Mouse (Mus musculus) limb, embryonic 15.5 days (tissue): ENCODE measurements around the gene Insr. TPM values are rescaled to one million over a fixed set of nuclear protein-coding genes. Genes with fewer than 3 reads are reported as not detected.

Source experiments
- ATAC-seq: fragments of 200-750 bp; cut with Nextera tagmentation; 2 replicates; pipeline ENCODE4 v1.8.0; 2017; ENCODE audit warnings: low read depth, moderate TSS enrichment; ENCODE audit not compliant: insufficient number of reproducible peaks, low FRiP score, low TSS enrichment
- H3K27ac ChIP-seq: fragments of 300-500 bp; sonication (generic); 2 replicates; pipeline ENCODE4 v1.5.1; 2015; ENCODE audit warnings: moderate library complexity, mild to moderate bottlenecking, inconsistent platforms
- H3K27me3 ChIP-seq: fragments of 300-500 bp; sonication (generic); 2 replicates; pipeline ENCODE4 v1.6.1; 2015; ENCODE audit warnings: inconsistent platforms
- H3K36me3 ChIP-seq: fragments of 300-500 bp; sonication (generic); 2 replicates; pipeline ENCODE4 v1.6.1; 2015; ENCODE audit warnings: inconsistent platforms
- H3K4me1 ChIP-seq: fragments of 300-500 bp; sonication (generic); 2 replicates; pipeline ENCODE4 v1.6.1; 2015; ENCODE audit warnings: inconsistent platforms
- H3K4me2 ChIP-seq: fragments of 300-500 bp; sonication (generic); 2 replicates; pipeline ENCODE4 v1.6.1; 2015; ENCODE audit warnings: mild to moderate bottlenecking, inconsistent platforms
- H3K4me3 ChIP-seq: fragments of 300-500 bp; sonication (generic); 2 replicates; pipeline ENCODE4 v1.5.1; 2015; ENCODE audit warnings: mild to moderate bottlenecking, inconsistent platforms
- H3K9ac ChIP-seq: fragments of 300-500 bp; sonication (generic); 2 replicates; pipeline ENCODE4 v1.6.1; 2015; ENCODE audit warnings: inconsistent platforms
- H3K9me3 ChIP-seq: fragments of 300-500 bp; sonication (generic); 2 replicates; pipeline ENCODE4 v1.6.1; 2016; ENCODE audit warnings: inconsistent platforms
- WGBS: fragments of 180-500 bp; shearing (Covaris S2); methylation state at CpG from one replicate; pipeline ENCODE4 v1.1.7; 2015; 5-methylcytosine and 5-hydroxymethylcytosine counted together
- polyA plus RNA-seq: library from polyadenylated mRNA; unstranded; fragments of >200 nt; fragmentation: Nextera tagmentation; extraction: Ambion mirVana; gene quantifications from 2 replicates; pipeline ENCODE4 v1.2.1, GENCODE M21; 2015

Insr gene
- polyA plus RNA-seq, 1 experiment from 2014 or later, result 36.4 TPM

DNA sequence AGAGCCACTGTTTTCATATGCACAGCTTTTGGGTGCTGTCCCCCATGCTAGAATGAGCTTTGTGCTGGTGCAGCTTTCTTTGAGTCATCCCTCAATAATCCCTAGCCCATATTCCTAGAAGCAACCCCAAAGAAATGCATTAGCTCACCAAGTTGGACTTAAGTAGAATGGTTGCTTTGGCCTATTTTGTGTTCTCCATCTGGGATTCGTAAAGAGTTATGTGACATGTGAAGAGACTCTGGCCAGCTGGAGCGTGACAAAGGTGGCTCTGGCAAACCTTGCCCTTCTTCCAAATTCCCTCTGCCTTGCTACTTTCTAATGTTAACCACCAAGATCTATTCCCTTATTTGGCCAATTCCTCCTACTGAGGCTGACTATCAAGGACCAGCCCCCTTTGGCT lies 22.7 kb upstream of the Insr start:
- Histone ChIP-seq H3K9me3 (0 out of 2 replicates have a peak, but pooled peaks cover 2% of the 10 kb centered on the region), H3K27me3 (no peaks in the 10 kb centered on the region), H3K4me2 (no peak overlapping the region), H3K4me3 (no peak overlapping the region), H3K4me1 (no peaks in the 10 kb centered on the region), H3K36me3 (no peaks in the 10 kb centered on the region), H3K9ac (no peak overlapping the region), H3K27ac (no peak overlapping the region)
- no peak for ATAC-seq
- WGBS, result 69% methylated on average over 2 of the region's 2 CpGs

GRCm38 (mm10) chr8:3299322-3299721 lies 19.9 kb upstream of the Insr start:
- Histone ChIP-seq H3K9ac (no peak overlapping the region), H3K4me2 (no peak overlapping the region), H3K27ac (no peak overlapping the region), H3K4me1 (no peaks in the 10 kb centered on the region), H3K9me3 (no peaks in the 10 kb centered on the region), H3K4me3 (no peak overlapping the region), H3K27me3 (no peaks in the 10 kb centered on the region), H3K36me3 (no peaks in the 10 kb centered on the region)
- WGBS, result 73% methylated on average over 5 of the region's 5 CpGs
- no peak for ATAC-seq

DNA sequence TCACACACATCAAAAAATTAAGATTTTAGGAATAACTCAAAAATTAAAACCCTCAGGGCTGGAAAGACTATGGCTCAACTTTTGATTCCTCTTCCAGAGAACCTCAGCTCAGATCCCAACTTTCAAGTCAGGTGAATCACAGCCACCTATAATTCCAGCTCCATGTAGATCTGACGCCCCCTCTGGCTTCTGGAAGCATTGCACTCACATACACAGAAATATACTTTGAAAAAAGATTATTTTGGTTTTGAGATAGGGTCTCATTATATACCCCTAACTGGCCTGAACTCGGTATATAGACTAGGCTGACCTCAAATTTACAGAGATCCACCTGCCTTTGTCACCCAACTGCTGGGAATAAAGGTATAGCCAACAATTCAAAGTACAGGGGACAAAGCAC lies 6.4 kb upstream of the Insr start:
- Histone ChIP-seq H3K4me1 (no peaks in the 10 kb centered on the region), H3K27me3 (no peaks in the 10 kb centered on the region), H3K9me3 (no peaks in the 10 kb centered on the region), H3K9ac (no peak overlapping the region), H3K27ac (no peak overlapping the region), H3K36me3 (no peaks in the 10 kb centered on the region), H3K4me2 (no peak overlapping the region), H3K4me3 (no peak overlapping the region)
- WGBS, result 38% methylated on average over 2 of the region's 2 CpGs
- ATAC-seq, result no peak

GRCm38 (mm10) chr8:3284656-3285055 lies 5.2 kb upstream of the Insr start:
- no peaks in the 10 kb centered on the region for H3K27me3 ChIP-seq
- ATAC-seq, result no peak
- no peak overlapping the region for H3K4me2 ChIP-seq
- H3K9me3 ChIP-seq, result no peaks in the 10 kb centered on the region
- no peak overlapping the region for H3K27ac ChIP-seq
- H3K9ac ChIP-seq, result no peak overlapping the region
- peaks cover 8% of the 10 kb centered on the region for H3K4me1 ChIP-seq
- WGBS, result 79% methylated on average over 4 of the region's 4 CpGs
- no peaks in the 10 kb centered on the region for H3K36me3 ChIP-seq
- H3K4me3 ChIP-seq, result no peak overlapping the region

- H3K9ac ChIP-seq, result no peak overlapping the region
- no peak for ATAC-seq
These were observed 1.9 kb upstream of the Insr start for GRCm38 (mm10) chr8:3281296-3281695.

GRCm38 (mm10) chr8:3280266-3280910 lies 971 bp upstream of the Insr start:
- H3K4me2 ChIP-seq, result peak overlapping the region; percentile 63
- H3K27me3 ChIP-seq, result no peaks in the 10 kb centered on the region
- no peaks in the 10 kb centered on the region for H3K36me3 ChIP-seq
- H3K4me1 ChIP-seq, result peaks cover 30% of the 10 kb centered on the region
- H3K27ac ChIP-seq, result no peak overlapping the region
- WGBS, result 33% methylated on average over 11 of the region's 11 CpGs
- H3K4me3 ChIP-seq, result peak overlapping the region; percentile 94
- ATAC-seq, result no peak
- no peak overlapping the region for H3K9ac ChIP-seq
- no peaks in the 10 kb centered on the region for H3K9me3 ChIP-seq

More at GRCm38 (mm10) chr8:3281296-3281695, 1.9 kb upstream of the Insr start:
- Histone ChIP-seq H3K4me2 (no peak overlapping the region), H3K4me1 (peaks cover 28% of the 10 kb centered on the region), H3K27ac (no peak overlapping the region), H3K4me3 (no peak overlapping the region), H3K36me3 (no peaks in the 10 kb centered on the region), H3K9me3 (no peaks in the 10 kb centered on the region), H3K27me3 (no peaks in the 10 kb centered on the region)
- WGBS, result 89% methylated on average over 3 of the region's 3 CpGs

DNA sequence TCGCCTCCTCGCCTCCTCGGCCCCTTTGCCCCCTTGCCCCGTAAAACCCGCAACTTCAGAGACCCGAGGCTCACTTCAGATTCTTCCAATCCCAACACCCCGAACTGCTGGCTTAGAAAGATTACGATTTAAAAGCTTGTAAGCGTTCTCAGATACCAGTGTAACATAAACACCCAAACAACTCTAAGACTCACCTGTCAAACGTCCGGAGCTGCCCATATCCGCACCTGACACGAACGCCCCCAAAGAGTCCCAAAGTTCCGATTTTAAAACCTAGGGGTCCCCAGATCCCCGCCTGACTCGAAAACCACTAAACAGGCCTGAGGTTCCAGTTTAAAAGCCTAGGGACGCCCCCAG lies 282 bp upstream of the Insr start:
- Histone ChIP-seq H3K9me3 (no peaks in the 10 kb centered on the region), H3K9ac (peak overlapping the region; percentile 90; the same call in 1 of the 2 replicates), H3K4me2 (peak overlapping the region; percentile 63), H3K4me3 (peak overlapping the region; percentile 94), H3K27ac (no peak overlapping the region), H3K36me3 (0 out of 2 replicates have a peak, but pooled peaks cover 3% of the 10 kb centered on the region), H3K27me3 (no peaks in the 10 kb centered on the region), H3K4me1 (peaks cover 34% of the 10 kb centered on the region)
- no peak for ATAC-seq
- whole genome bisulfite sequencing, result 0% methylated on average over 18 of the region's 18 CpGs

DNA sequence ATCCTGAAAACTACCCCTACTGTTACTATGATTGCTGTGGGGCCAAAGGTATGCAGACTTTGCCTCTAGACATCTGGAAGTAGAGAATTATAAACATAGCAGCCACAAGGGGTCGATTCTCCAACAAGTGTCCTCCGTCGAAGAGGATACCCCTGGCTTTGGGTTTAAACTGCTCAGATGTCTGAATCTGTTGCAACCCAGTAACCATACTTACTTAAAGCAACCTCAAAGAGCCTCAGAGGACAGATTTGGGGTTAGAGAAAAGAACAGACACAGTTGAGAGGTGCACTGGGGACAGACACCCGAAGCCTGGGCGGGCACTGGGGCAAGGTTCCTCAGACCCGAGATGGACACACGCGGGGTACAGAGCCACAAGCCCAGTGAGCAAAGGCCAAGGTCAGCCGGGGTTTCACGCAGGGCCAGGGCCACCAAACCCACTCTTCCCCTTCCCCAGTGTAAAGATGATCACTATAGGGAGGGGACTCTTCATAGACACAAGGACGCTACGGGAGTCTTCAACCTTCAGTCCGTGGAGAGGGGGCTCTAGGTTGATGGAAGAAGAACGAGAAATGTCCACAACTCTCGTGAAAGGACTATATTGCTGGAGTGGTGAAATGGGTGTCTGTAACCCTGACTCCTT lies 1.1 kb downstream of the Insr start:
- H3K27me3 ChIP-seq, result no peaks in the 10 kb centered on the region
- no peak for ATAC-seq

GRCm38 (mm10) chr8:3277266-3277665 lies 2.2 kb downstream of the Insr start:
- no peaks in the 10 kb centered on the region for H3K9me3 ChIP-seq
- peaks cover 34% of the 10 kb centered on the region for H3K4me1 ChIP-seq
- no peak overlapping the region for H3K4me2 ChIP-seq
- H3K36me3 ChIP-seq, result peaks cover 10% of the 10 kb centered on the region; the same call in 1 of the 2 replicates
- no peaks in the 10 kb centered on the region for H3K27me3 ChIP-seq
- no peak overlapping the region for H3K4me3 ChIP-seq
- 96% methylated on average over 9 of the region's 9 CpGs for WGBS
- no peak overlapping the region for H3K9ac ChIP-seq
- no peak overlapping the region for H3K27ac ChIP-seq
- ATAC-seq, result no peak

More for the DNA sequence above, 1.1 kb downstream of the Insr start:
- H3K27ac ChIP-seq, result no peak overlapping the region
- H3K4me2 ChIP-seq, result peak overlapping the region; percentile 63
- no peaks in the 10 kb centered on the region for H3K9me3 ChIP-seq
- H3K36me3 ChIP-seq, result peaks cover 10% of the 10 kb centered on the region; the same call in 1 of the 2 replicates
- 27% methylated on average over 15 of the region's 15 CpGs for WGBS
- peak overlapping the region; percentile 90 for H3K9ac ChIP-seq
- peak overlapping the region; percentile 94 for H3K4me3 ChIP-seq
- peaks cover 34% of the 10 kb centered on the region for H3K4me1 ChIP-seq

DNA sequence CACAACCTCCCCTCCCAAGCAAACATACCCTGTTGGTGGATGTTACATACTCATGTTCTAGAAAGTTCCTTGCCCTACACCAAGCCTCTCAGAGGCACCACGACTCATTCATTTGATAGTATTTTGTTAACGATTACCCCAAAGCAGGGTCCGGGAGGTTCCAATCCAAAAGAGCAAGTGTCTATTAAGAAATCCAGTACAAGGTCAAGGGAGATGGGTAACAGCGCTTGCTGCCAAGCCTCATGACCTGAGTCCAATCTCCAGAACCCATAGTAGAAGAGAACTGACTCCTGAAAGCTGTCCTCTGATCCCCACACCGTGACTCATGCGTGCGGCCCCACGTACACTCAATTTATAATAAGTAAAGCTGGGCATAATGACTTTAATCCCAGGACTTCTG lies 3.4 kb downstream of the Insr start:
- 93% methylated on average over 8 of the region's 8 CpGs for WGBS
- no peak overlapping the region for H3K9ac ChIP-seq
- H3K4me2 ChIP-seq, result no peak overlapping the region
- H3K9me3 ChIP-seq, result no peaks in the 10 kb centered on the region
- H3K27me3 ChIP-seq, result no peaks in the 10 kb centered on the region
- no peak overlapping the region for H3K4me3 ChIP-seq
- H3K36me3 ChIP-seq, result peaks cover 10% of the 10 kb centered on the region; the same call in 1 of the 2 replicates
- peaks cover 34% of the 10 kb centered on the region for H3K4me1 ChIP-seq
- H3K27ac ChIP-seq, result no peak overlapping the region
- no peak for ATAC-seq

- Histone ChIP-seq H3K4me1 (peaks cover 32% of the 10 kb centered on the region), H3K36me3 (peaks cover 10% of the 10 kb centered on the region; the same call in 1 of the 2 replicates), H3K27me3 (no peaks in the 10 kb centered on the region), H3K9ac (no peak overlapping the region), H3K9me3 (no peaks in the 10 kb centered on the region), H3K4me2 (no peak overlapping the region), H3K4me3 (no peak overlapping the region), H3K27ac (no peak overlapping the region)
- 46% methylated on average over 5 of the region's 5 CpGs for WGBS
- ATAC-seq, result no peak
These were observed 4.2 kb downstream of the Insr start for GRCm38 (mm10) chr8:3275189-3275588.

DNA sequence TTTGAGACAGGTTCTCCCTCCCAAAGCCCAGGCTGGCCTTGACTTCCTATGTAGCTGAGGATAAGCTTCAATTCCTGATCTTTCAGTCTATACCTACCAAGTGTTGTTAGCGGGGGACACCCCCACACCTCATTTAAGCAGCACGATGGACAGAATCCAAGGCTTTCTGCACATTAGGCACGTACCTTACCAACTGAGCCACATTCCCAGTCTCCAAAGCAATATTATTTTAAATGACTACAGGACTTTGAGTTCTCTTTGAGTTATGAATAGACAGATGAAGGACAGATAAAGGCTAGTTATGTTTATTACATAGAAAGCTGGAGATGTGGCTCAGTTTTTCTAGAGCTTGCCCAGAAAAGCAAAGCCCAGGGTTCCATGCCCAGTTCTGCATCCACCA lies 5.6 kb downstream of the Insr start:
- 87% methylated on average over 3 of the region's 3 CpGs for WGBS
- Histone ChIP-seq H3K9ac (no peak overlapping the region), H3K27me3 (no peaks in the 10 kb centered on the region), H3K36me3 (peaks cover 10% of the 10 kb centered on the region; the same call in 1 of the 2 replicates), H3K4me1 (peaks cover 25% of the 10 kb centered on the region), H3K4me2 (no peak overlapping the region), H3K27ac (no peak overlapping the region), H3K9me3 (no peaks in the 10 kb centered on the region), H3K4me3 (no peak overlapping the region)
- no peak for ATAC-seq
